Mouse (Mus musculus): ENCODE data around the gene Smim26. TPM values are rescaled to one million over a fixed set of nuclear protein-coding genes. Genes with fewer than 3 reads are reported as not detected.

Gene Smim26
- total RNA-seq (2014; rRNA removed), result 19.1 and 25.0 TPM in 2 replicates
- polyA plus RNA-seq (2015; fragmentation: Nextera tagmentation; extraction: Ambion mirVana), result 72.2 and 74.1 TPM in 2 replicates

- no peak for TF ChIP-seq CTCF (IDR thresholded peaks at IDR 0.05)
- Histone ChIP-seq H3K9ac (replicated peaks; ENCODE audit: low read length, poor library complexity, severe bottlenecking) (peak within 1 kb of the TSS; percentile 58), H3K27me3 (ENCODE audit: insufficient read depth, low read length) (no peaks in the 10 kb centered on the region), H3K4me2 (ENCODE audit: low read depth, low read length, poor library complexity, severe bottlenecking) (peak within 1 kb of the TSS; percentile 54), H3K9me3 (ENCODE audit: low read length) (no peaks in the 10 kb centered on the region), H3K36me3 (ENCODE audit: insufficient read depth, low read length) (peaks cover 6% of the 10 kb centered on the region; the same call in 1 of the 2 replicates), H3K4me3 (ENCODE audit: low read depth, low read length) (peak within 1 kb of the TSS; percentile 51), H3K27ac (ENCODE audit: low read depth, low read length) (no peak within 1 kb of the TSS), H3K4me1 (ENCODE audit: insufficient read depth, low read length) (no peaks in the 10 kb centered on the region; the same call in 1 of the 2 replicates)
- ATAC-seq (ENCODE audit: low FRiP score) (peak; percentile 93), DNase-seq (ENCODE audit: low spot score) (peak; percentile 93)
- WGBS, result under 1% methylated on average over 31 of the region's 31 CpGs
Observed at GRCm38 (mm10) chr2:144593951-144594651, at the start of gene Smim26. TSS of gene Smim26 (plus strand) at chr2:144594054.

DNA sequence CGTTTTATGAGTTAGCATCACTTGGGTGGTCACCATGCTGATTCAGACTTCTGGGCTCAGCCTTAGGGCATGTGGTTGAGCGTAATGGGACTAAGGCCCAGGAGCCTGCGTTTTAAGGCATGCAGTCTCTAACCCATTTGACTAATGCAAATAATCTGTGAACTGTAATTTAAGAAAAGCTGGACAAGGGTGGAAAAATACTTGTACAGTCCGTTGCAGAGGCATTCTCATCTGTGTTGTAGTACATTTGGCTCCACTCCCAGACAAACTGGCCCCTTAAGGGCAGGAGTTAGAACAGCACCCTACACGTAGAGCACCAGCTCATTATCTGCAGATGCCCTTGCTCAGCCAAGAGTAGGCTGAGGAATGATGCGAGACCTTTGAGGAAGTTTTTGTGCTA, 49.2 kb upstream of the Smim26 start:
- TF ChIP-seq CTCF (IDR thresholded peaks at IDR 0.05), result no peak
- Histone ChIP-seq H3K4me3 (ENCODE audit: low read depth, low read length) (no peak overlapping the region), H3K9me3 (ENCODE audit: low read length) (no peaks in the 10 kb centered on the region), H3K36me3 (ENCODE audit: insufficient read depth, low read length) (peaks cover 40% of the 10 kb centered on the region), H3K4me1 (ENCODE audit: insufficient read depth, low read length) (no peaks in the 10 kb centered on the region), H3K27me3 (ENCODE audit: insufficient read depth, low read length) (no peaks in the 10 kb centered on the region), H3K27ac (ENCODE audit: low read depth, low read length) (no peak overlapping the region), H3K9ac (replicated peaks; ENCODE audit: low read length, poor library complexity, severe bottlenecking) (no peak overlapping the region), H3K4me2 (ENCODE audit: low read depth, low read length, poor library complexity, severe bottlenecking) (no peak overlapping the region)
- DNase-seq (ENCODE audit: low spot score), result no peak
- ATAC-seq (ENCODE audit: low FRiP score), result no peak
- WGBS, result 82% methylated on average over 6 of the region's 6 CpGs

- 94% methylated on average over 2 of the region's 2 CpGs for WGBS
- Histone ChIP-seq H3K9me3 (ENCODE audit: low read length) (no peaks in the 10 kb centered on the region), H3K36me3 (ENCODE audit: insufficient read depth, low read length) (peaks cover 37% of the 10 kb centered on the region), H3K4me1 (ENCODE audit: insufficient read depth, low read length) (no peaks in the 10 kb centered on the region), H3K4me3 (ENCODE audit: low read depth, low read length) (no peak overlapping the region), H3K27ac (ENCODE audit: low read depth, low read length) (no peak overlapping the region), H3K27me3 (ENCODE audit: insufficient read depth, low read length) (no peaks in the 10 kb centered on the region), H3K4me2 (ENCODE audit: low read depth, low read length, poor library complexity, severe bottlenecking) (no peak overlapping the region), H3K9ac (replicated peaks; ENCODE audit: low read length, poor library complexity, severe bottlenecking) (no peak overlapping the region)
- no peak for DNase-seq (ENCODE audit: low spot score)
- ATAC-seq (ENCODE audit: low FRiP score), result no peak
- no peak for TF ChIP-seq CTCF (IDR thresholded peaks at IDR 0.05)
Observed at GRCm38 (mm10) chr2:144545061-144545460, 48.8 kb upstream of the Smim26 start.

DNA sequence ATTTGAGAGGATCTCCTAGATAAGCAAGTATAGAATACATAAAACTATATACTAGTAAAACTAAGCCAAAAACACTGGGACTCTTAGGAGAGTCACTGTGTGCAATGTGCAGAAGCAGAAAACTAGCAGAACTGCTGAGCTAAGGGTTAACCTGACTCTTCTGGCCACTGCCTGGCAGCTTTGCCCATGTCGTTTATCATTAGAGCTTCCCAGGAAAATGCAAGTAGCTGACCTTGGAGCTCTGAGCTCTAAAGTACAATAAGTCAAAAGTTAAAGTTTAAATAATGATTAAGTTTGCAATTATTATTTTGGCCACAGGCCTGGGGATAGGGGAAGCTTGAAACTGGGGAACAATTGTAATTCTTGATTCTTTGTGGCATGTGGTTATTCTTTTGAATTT, 48.4 kb upstream of the Smim26 start:
- 77% methylated on average over 1 of the region's 1 CpGs for WGBS
- no peak for TF ChIP-seq CTCF (IDR thresholded peaks at IDR 0.05)
- no peak overlapping the region for H3K4me3 ChIP-seq (ENCODE audit: low read depth, low read length)
- no peaks in the 10 kb centered on the region for H3K27me3 ChIP-seq (ENCODE audit: insufficient read depth, low read length)
- no peaks in the 10 kb centered on the region for H3K4me1 ChIP-seq (ENCODE audit: insufficient read depth, low read length)
- no peak overlapping the region for H3K27ac ChIP-seq (ENCODE audit: low read depth, low read length)
- H3K9me3 ChIP-seq (ENCODE audit: low read length), result no peaks in the 10 kb centered on the region
- ATAC-seq (ENCODE audit: low FRiP score) (no peak), DNase-seq (ENCODE audit: low spot score) (no peak)
- H3K36me3 ChIP-seq (ENCODE audit: insufficient read depth, low read length), result peaks cover 37% of the 10 kb centered on the region
- H3K4me2 ChIP-seq (ENCODE audit: low read depth, low read length, poor library complexity, severe bottlenecking), result no peak overlapping the region
- H3K9ac ChIP-seq (replicated peaks; ENCODE audit: low read length, poor library complexity, severe bottlenecking), result no peak overlapping the region

DNA sequence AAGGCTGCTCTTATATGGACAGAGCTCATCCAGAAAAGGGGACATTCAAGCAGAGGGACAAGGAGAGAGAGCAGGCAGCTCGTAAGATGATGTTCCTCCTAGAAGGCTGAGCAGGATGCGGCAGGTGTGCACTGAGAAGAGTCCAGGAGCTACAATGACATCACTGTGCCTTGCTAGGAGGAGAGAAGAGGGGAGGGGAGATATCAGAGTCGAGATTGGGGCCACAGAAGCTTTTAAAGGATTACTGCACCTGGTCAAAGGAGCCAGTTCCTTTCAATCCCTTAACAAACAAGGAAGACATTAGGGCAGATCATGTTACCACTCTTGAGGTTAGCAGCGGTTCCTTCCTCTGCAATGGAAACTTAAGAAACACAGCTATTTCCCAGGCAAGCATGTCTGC, 46.3 kb upstream of the Smim26 start:
- no peaks in the 10 kb centered on the region for H3K9me3 ChIP-seq (ENCODE audit: low read length)
- no peak overlapping the region for H3K4me3 ChIP-seq (ENCODE audit: low read depth, low read length)
- peaks cover 33% of the 10 kb centered on the region for H3K36me3 ChIP-seq (ENCODE audit: insufficient read depth, low read length)
- H3K4me2 ChIP-seq (ENCODE audit: low read depth, low read length, poor library complexity, severe bottlenecking), result no peak overlapping the region
- WGBS, result 87% methylated on average over 4 of the region's 4 CpGs
- no peaks in the 10 kb centered on the region for H3K4me1 ChIP-seq (ENCODE audit: insufficient read depth, low read length)
- no peaks in the 10 kb centered on the region for H3K27me3 ChIP-seq (ENCODE audit: insufficient read depth, low read length)
- no peak overlapping the region for H3K27ac ChIP-seq (ENCODE audit: low read depth, low read length)
- no peak for ATAC-seq (ENCODE audit: low FRiP score)
- no peak for TF ChIP-seq CTCF (IDR thresholded peaks at IDR 0.05)
- H3K9ac ChIP-seq (replicated peaks; ENCODE audit: low read length, poor library complexity, severe bottlenecking), result no peak overlapping the region
- DNase-seq (ENCODE audit: low spot score), result no peak

- peak within 1 kb of the TSS; percentile 57 for H3K4me2 ChIP-seq (ENCODE audit: low read depth, low read length, poor library complexity, severe bottlenecking)
- under 1% methylated on average over 17 of the region's 17 CpGs for WGBS
- no peak for TF ChIP-seq CTCF (IDR thresholded peaks at IDR 0.05)
- H3K36me3 ChIP-seq (ENCODE audit: insufficient read depth, low read length), result peaks cover 17% of the 10 kb centered on the region; the same call in 1 of the 2 replicates
- peak within 1 kb of the TSS; percentile 82 for H3K27ac ChIP-seq (ENCODE audit: low read depth, low read length)
- H3K9me3 ChIP-seq (ENCODE audit: low read length), result no peaks in the 10 kb centered on the region
- ATAC-seq (ENCODE audit: low FRiP score) (peak; percentile 94), DNase-seq (ENCODE audit: low spot score) (peak; percentile 92)
- peak within 1 kb of the TSS; percentile 71 for H3K9ac ChIP-seq (replicated peaks; ENCODE audit: low read length, poor library complexity, severe bottlenecking)
- peak within 1 kb of the TSS; percentile 61 for H3K4me3 ChIP-seq (ENCODE audit: low read depth, low read length)
- no peaks in the 10 kb centered on the region for H3K4me1 ChIP-seq (ENCODE audit: insufficient read depth, low read length)
- no peaks in the 10 kb centered on the region for H3K27me3 ChIP-seq (ENCODE audit: insufficient read depth, low read length)
Observed at GRCm38 (mm10) chr2:144550529-144550928, 43.3 kb upstream of the Smim26 start, which contains the start of gene Rbbp9. TSS of gene Rbbp9 (minus strand) at chr2:144550869.
